Mouse (Mus musculus) yolk sac, embryonic 10.5 days (tissue): ENCODE results near the gene Vmn2r12.
"Not testable (repeated sequence)": the region's sequence is repeated elsewhere in the genome, so short reads cannot be mapped to it uniquely, and the experiment has no call there.

Experiments
- DNase-seq: peaks from one replicate; pipeline ENCODE4 v3.0.0-alpha.2; 2017; ENCODE audit warnings: low spot score

Vmn2r12 gene

GRCm38 (mm10) chr5:109097850-109098249, at the start of gene Vmn2r12:
TSS of gene Vmn2r12 (minus strand) at chr5:109097950.
- not testable (repeated sequence) for DNase-seq

GRCm38 (mm10) chr5:109139546-109139945, 41.8 kb upstream of the Vmn2r12 start:
- no peak for DNase-seq

GRCm38 (mm10) chr5:109136731-109137130, 39.0 kb upstream of the Vmn2r12 start:
- DNase-seq, result no peak

- DNase-seq, result not testable (repeated sequence)
These were observed 1.3 kb downstream of the Vmn2r12 start for GRCm38 (mm10) chr5:109096482-109096881.

GRCm38 (mm10) chr5:109072016-109072415, 25.7 kb downstream of the Vmn2r12 start:
- DNase-seq, result not testable (repeated sequence)

GRCm38 (mm10) chr5:109059469-109059868, 38.3 kb downstream of the Vmn2r12 start, which contains the start of gene Vmn2r11:
TSS of gene Vmn2r11 (minus strand) at chr5:109059569.
- not testable (repeated sequence) for DNase-seq

GRCm38 (mm10) chr5:109055286-109055685, 42.5 kb downstream of the Vmn2r12 start:
- no peak for DNase-seq
